In the genomic region with DNA sequence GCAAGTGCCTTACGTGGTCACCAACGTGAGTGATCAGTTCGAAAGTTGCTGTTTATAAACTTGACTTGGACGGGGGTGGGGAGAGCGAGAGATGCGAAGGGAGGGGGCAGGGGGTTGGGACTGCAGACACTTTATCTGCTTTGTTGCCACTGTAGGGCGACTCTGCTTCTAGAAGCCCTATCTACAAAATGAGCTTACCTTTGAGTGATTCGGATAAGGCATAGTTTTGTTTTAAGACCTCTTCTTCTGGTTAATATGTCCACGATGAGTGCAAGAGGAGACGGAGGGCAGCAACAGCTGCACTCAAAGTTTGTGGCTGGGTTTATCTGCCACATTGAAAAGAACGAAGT, we compare ENCODE assay signal across 8 mouse cellular contexts. TPM values are rescaled to one million over a fixed set of nuclear protein-coding genes. Genes with fewer than 3 reads are reported as not detected.
DNase-seq lines count a peak whose midpoint lies in the region; ATAC-seq and TF ChIP-seq lines count a peak whose summit lies in the region.
"Had no signal": no experiment of that assay in that cellular context is flagged by ENCODE, and none has a peak within 500 bp of the region (broad histone marks: within the 10 kb centered on the region; RNA-seq: fewer than 3 reads in every experiment).

No protein-coding gene starts in this region.

- no peak for TF ChIP-seq CTCF in E14TG2a.4 (conservative IDR thresholded peaks at IDR 0.05; ENCODE audit: low read length)

- WGBS in embryonic facial prominence, embryonic 12.5 days = 2% methylated on average over 11 of the region's 11 CpGs
- 2% methylated on average over 11 of the region's 11 CpGs for WGBS in limb, embryonic 10.5 days
- under 1% methylated on average over 11 of the region's 11 CpGs for WGBS in midbrain, embryonic 16.5 days

- peak overlapping the region; percentile 38 for H3K9ac ChIP-seq in embryonic facial prominence, embryonic 12.5 days
- peak overlapping the region; percentile 31 for H3K9ac ChIP-seq in midbrain, embryonic 16.5 days (ENCODE audit: low read depth, low read length)

- H3K4me1 ChIP-seq in E14TG2a.4 (replicated peaks; ENCODE audit: low read depth, low read length) = peaks cover 52% of the 10 kb centered on the region
- H3K4me1 ChIP-seq in embryonic facial prominence, embryonic 12.5 days = peaks cover 11% of the 10 kb centered on the region; the same call in 1 of the 2 replicates
- peaks cover 9% of the 10 kb centered on the region for H3K4me1 ChIP-seq in limb, embryonic 10.5 days
- H3K4me1 ChIP-seq in midbrain, embryonic 16.5 days (ENCODE audit: control insufficient read depth, insufficient read depth, low read length) = peaks cover 12% of the 10 kb centered on the region

- DNase-seq in adrenal gland, adult 2 months = peak; percentile 79
- peak; percentile 27 for DNase-seq in heart, postnatal 4 days
- peak; percentile 36 for DNase-seq in limb, embryonic 10.5 days (ENCODE audit: low spot score)

- H3K27ac ChIP-seq in embryonic facial prominence, embryonic 12.5 days = 0 out of 2 replicates have a peak overlapping the region, but pooled peaks have one; percentile 17
- peak overlapping the region; percentile 92 for H3K27ac ChIP-seq in limb, embryonic 10.5 days
- H3K27ac ChIP-seq in midbrain, embryonic 16.5 days (ENCODE audit: low read length) = no peak overlapping the region

- H3K27me3 ChIP-seq in E14TG2a.4 (ENCODE audit: insufficient read depth, low read length) = no peaks in the 10 kb centered on the region
- no peaks in the 10 kb centered on the region for H3K27me3 ChIP-seq in embryonic facial prominence, embryonic 12.5 days
- H3K27me3 ChIP-seq in limb, embryonic 10.5 days (ENCODE audit: low read depth, poor library complexity, severe bottlenecking) = no peaks in the 10 kb centered on the region
- no peaks in the 10 kb centered on the region for H3K27me3 ChIP-seq in midbrain, embryonic 16.5 days (ENCODE audit: control insufficient read depth, insufficient read depth, low read depth, low read length)

- peak overlapping the region; percentile 80 for H3K4me3 ChIP-seq in E14TG2a.4 (replicated peaks; ENCODE audit: low read length)
- peak overlapping the region; percentile 59 for H3K4me3 ChIP-seq in embryonic facial prominence, embryonic 12.5 days
- peak overlapping the region; percentile 65 for H3K4me3 ChIP-seq in limb, embryonic 10.5 days
- H3K4me3 ChIP-seq in midbrain, embryonic 16.5 days (ENCODE audit: low read depth, low read length) = peak overlapping the region; percentile 55

- H3K36me3 ChIP-seq in E14TG2a.4 (ENCODE audit: insufficient read depth, low read length) = 0 out of 2 replicates have a peak, but pooled peaks cover 7% of the 10 kb centered on the region
- H3K36me3 ChIP-seq in embryonic facial prominence, embryonic 12.5 days = no peaks in the 10 kb centered on the region
- H3K36me3 ChIP-seq in limb, embryonic 10.5 days = no peaks in the 10 kb centered on the region
- no peaks in the 10 kb centered on the region for H3K36me3 ChIP-seq in midbrain, embryonic 16.5 days (ENCODE audit: control insufficient read depth, insufficient read depth, low read length)

- no peaks in the 10 kb centered on the region for H3K9me3 ChIP-seq in E14TG2a.4 (ENCODE audit: low read length)
- H3K9me3 ChIP-seq in embryonic facial prominence, embryonic 12.5 days = no peaks in the 10 kb centered on the region
- H3K9me3 ChIP-seq in limb, embryonic 10.5 days (replicated peaks) = no peaks in the 10 kb centered on the region
- no peaks in the 10 kb centered on the region for H3K9me3 ChIP-seq in midbrain, embryonic 16.5 days (replicated peaks; ENCODE audit: control insufficient read depth, low read length, poor library complexity, severe bottlenecking)

- ATAC-seq in embryonic facial prominence, embryonic 12.5 days (ENCODE audit: insufficient number of reproducible peaks, insufficient read depth, low FRiP score, low TSS enrichment) = no peak
- ATAC-seq in midbrain, embryonic 16.5 days = no peak
- ATAC-seq in megakaryocyte-erythroid progenitor cell, adult 5-6 weeks (replicated peaks; ENCODE audit: low FRiP score, low TSS enrichment, poor library complexity, severe bottlenecking) = no peak

- H3K4me2 ChIP-seq in embryonic facial prominence, embryonic 12.5 days (replicated peaks) = peak overlapping the region; percentile 89
- H3K4me2 ChIP-seq in midbrain, embryonic 16.5 days (ENCODE audit: low read length) = peak overlapping the region; percentile 100

RNA-seq across cellular contexts. Expression of gene Etv1, which starts 1.8 kb away (rescaled TPM):
- total RNA-seq in adrenal gland, adult 2 months (2021) = 10 to 100 TPM; 62.0 to 64.9 TPM
- polyA plus RNA-seq in adrenal gland, adult 2 months (2012; rRNA removed) = 11.8 and 18.9 TPM in 2 replicates
- 22.8 and 23.2 TPM in 2 replicates for polyA plus RNA-seq in embryonic facial prominence, embryonic 12.5 days (2016; fragmentation: Nextera tagmentation; extraction: Ambion mirVana)
- 10 to 100 TPM; 19.4 to 19.7 TPM for total RNA-seq in heart, postnatal 4 days (2021)
- 7.8 and 11.1 TPM in 2 replicates for polyA plus RNA-seq in limb, embryonic 10.5 days (2016; fragmentation: Nextera tagmentation; extraction: Ambion mirVana)
- polyA plus RNA-seq in midbrain, embryonic 16.5 days (2015; fragmentation: Nextera tagmentation; extraction: Ambion mirVana) = 30.5 and 34.8 TPM in 2 replicates
- not detected in 2 replicates for total RNA-seq in megakaryocyte-erythroid progenitor cell, adult 5-6 weeks (2014; fragmentation: Nextera tagmentation)
- not detected in 2 replicates for total RNA-seq in megakaryocyte-erythroid progenitor cell, adult 5-6 weeks (2017)
- polyA plus RNA-seq: erythroblast, embryonic 14.5 days had no signal

Comparison
In these comparisons a context has a peak if more than half of its experiments do, and no peak if none do; other contexts are left out.
1. DNase-seq: peak in every context shown above with its lines; median percentile 79 in adrenal gland, adult 2 months; 36 in limb, embryonic 10.5 days; 27 in heart, postnatal 4 days.